Mouse (Mus musculus) MEL-GATA-1-ER (cell line): ENCODE results near the gene Sct.
"Not testable (repeated sequence)": the region's sequence is repeated elsewhere in the genome, so short reads cannot be mapped to it uniquely, and the experiment has no call there.

Experiments used
- DNase-seq: peaks from one replicate; pipeline ENCODE4 v3.0.0-alpha.2; 2012; ENCODE audit warnings: low read depth; ENCODE audit errors: extremely low read depth

The Sct gene

DNA sequence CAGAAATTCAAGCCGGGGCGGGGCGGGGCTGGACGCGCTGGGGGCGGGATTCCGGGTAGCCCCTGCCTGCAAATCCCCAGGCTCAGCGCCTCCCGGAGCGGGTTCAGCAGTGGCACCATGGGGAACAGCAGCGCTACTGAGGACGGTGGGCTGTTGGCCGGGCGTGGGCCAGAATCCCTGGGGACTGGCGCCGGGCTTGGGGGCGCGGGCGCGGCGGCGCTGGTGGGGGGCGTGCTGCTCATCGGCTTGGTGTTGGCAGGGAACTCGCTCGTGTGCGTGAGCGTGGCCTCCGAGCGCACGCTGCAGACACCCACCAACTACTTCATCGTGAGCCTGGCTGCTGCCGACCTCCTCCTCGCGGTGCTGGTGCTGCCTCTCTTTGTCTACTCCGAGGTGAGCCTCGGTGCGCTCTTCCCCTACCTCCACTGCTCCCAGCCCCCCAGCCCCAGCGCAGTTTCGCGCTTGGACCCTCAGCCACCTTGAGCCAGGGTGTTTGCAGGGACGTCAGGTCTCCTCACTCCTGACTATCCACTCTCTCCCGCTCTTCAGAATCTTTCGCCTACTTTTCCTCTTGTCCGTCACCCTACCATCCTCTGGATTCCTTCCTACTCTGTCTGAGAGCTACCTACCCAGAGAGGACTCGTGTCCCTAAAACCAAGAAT is 13.1 kb upstream of the Sct start, which contains the start of gene Drd4:
Drd4 (plus strand) TSS at position 86 of the 662 bp plus-strand sequence.
- no peak for DNase-seq

- no peak for DNase-seq
These were observed 9.1 kb upstream of the Sct start for GRCm38 (mm10) chr7:141288042-141288441.

GRCm38 (mm10) chr7:141282756-141283155 is 3.8 kb upstream of the Sct start:
- DNase-seq: no peak

GRCm38 (mm10) chr7:141281442-141281841 is 2.5 kb upstream of the Sct start:
- no peak for DNase-seq

GRCm38 (mm10) chr7:141277701-141278678 is 943 bp downstream of the Sct start:
- DNase-seq: no peak

DNA sequence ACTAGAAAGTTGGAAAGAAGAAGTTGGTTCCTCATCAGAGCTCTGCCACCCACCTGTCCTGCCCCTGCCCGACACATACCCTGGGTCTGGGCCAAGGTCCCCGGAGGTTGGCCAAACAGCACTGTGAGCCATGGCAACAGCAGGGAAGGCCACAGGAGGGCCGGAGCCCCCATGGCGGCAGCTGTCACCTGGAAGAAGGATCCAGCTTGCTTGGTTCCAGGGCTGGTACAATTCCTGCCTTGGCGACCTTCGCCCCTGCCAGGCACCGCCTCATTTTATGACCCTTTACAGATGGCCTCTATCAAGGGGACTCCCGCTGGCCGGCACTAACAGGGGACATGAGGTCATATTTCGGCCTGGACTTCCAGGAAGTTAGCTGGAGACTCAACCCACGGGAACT is 2.4 kb downstream of the Sct start, which contains the start of gene Cdhr5:
Cdhr5 (minus strand) TSS at position 241 of the 400 bp plus-strand sequence.
- no peak for DNase-seq

DNA sequence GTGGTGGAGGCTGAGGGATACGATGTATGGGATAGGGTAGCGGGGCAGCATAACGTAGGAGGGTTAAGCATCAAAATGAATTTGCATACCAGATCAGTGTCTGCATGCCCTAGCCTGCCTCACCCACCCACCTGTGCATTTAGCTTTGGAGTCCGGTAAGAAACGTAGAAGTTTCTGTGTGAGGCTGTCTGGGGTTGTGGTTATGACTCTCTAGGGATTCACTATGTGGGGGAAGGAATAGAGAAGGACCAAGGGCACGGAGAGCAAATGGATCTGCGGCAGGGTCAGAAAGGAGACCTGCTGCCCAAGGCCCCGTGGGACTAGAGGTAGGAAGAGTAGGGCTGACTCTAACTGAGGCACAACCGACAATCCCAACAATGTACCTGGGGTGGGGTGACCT is 3.6 kb downstream of the Sct start:
- DNase-seq: no peak

DNA sequence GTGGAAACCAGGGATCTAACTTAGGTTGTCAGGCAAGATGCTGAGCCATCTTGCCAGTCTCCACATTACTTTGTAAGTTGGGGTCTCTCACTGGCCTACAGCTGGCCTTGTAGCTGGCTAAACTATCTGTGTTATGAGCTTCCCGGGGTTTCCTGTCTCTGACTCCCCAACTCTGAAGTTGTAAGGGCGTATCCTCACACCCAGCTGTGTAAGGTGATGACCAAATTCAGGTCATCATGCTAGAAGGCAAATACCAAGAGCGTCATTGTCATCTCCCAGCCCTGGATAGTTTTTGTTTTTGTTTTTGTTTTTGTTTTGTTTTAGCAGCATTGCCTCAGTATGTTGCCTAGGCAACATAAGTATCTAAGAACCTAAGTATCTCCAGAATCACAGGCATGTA is 8.3 kb downstream of the Sct start:
- no peak for DNase-seq

DNA sequence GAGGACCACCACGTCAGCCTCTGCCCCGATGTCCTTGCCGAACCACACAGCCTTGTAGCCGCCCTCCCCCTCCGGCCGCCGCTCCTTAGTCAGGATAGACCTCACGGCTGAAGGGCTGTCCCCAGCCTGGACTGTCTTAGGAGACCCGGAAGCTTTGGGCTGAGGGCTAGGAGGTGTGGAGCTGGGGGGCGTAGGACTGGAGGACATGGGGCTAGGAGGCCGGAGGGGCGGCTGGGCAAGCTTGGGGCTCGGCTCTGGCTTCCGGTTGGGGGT is 9.7 kb downstream of the Sct start:
- no peak for DNase-seq

DNA sequence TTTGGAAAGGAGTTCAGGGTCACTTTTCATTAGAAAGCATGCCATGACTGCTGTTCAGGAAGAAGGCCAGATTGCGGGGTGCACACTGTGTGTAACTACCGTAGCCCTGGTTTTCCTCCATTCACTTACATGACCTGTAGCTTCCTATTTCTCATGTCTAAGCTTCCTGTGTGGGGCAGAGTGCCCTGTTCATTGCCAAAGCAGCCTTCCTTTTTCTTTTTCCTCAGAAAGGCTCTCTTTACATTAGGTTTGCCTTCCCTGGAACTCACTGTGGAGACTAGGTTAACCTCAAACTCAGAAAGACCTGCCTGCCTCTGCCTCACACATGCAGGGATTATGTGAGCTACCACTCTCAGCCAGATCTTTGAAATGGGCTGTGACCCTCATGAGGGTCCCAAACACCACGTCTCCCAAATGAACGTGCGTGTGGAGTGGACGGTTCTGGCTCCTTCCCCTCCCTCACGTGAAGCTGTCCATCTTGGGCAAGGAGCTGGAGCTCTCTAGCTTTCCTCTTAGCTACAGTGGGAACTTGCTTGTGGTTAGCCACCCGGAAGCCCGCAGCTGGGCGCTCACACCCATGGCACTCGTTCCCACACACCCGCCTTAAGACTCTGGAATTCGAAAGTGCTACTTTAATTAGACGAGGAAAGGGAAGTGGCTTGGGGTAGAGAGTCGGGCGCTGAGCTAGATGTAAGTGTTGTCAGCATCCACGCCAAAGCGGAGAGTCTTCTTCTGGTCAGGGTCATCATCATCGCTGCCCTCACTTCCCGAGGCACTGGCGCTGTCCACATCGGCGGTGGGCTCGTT is 10.3 kb downstream of the Sct start:
- DNase-seq: no peak

GRCm38 (mm10) chr7:141265739-141266561 is 13.0 kb downstream of the Sct start, which contains the start of gene Irf7:
Gene Irf7 (minus strand): TSS chr7:141266481.
- DNase-seq: peak; percentile 40

DNA sequence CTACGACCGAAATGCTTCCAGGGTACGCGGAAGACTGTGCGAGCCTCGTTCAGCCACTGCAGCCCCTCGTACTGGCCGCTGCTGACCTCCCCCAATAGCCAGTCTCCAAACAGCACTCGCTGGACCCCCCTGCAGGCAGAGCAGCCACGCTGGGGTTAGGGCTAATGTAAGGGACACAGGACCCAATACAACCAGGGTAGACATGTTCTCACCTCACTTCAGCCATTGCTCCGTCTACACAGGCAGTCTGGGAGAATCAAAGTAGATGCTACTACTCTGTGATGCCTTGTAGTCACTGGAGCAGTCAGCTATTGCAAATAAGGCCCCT is 13.6 kb downstream of the Sct start:
- DNase-seq: no peak

DNA sequence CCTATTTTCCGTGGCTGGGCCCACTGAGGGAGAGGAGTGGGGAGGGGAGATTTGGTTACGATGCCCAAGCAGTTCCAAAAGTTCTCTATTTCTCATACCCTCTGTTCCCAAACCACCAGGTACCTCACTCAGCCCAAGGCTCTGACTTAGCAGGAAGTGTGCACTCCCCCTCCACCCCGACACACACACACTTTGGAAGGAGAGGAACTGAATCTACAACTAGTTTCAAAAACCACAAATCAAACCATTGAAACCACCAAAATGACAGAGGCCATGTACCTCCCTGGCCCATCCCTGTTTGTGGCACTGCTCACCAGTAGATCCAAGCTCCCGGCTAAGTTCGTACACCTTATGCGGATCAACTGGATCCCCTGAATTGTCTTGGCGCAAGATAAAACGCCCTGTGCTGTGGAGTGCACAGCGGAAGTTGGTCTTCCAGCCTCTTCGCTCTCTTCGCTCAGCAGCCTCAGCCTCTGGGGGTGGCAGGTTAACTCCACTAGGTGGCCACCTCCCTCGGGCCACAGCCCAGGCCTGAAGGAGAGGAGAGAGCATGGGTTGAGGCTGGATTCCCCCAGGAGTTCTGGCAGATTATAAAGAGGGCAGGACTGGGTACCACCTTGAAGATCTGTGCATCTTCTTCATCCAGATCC is 14.0 kb downstream of the Sct start:
- no peak for DNase-seq

DNA sequence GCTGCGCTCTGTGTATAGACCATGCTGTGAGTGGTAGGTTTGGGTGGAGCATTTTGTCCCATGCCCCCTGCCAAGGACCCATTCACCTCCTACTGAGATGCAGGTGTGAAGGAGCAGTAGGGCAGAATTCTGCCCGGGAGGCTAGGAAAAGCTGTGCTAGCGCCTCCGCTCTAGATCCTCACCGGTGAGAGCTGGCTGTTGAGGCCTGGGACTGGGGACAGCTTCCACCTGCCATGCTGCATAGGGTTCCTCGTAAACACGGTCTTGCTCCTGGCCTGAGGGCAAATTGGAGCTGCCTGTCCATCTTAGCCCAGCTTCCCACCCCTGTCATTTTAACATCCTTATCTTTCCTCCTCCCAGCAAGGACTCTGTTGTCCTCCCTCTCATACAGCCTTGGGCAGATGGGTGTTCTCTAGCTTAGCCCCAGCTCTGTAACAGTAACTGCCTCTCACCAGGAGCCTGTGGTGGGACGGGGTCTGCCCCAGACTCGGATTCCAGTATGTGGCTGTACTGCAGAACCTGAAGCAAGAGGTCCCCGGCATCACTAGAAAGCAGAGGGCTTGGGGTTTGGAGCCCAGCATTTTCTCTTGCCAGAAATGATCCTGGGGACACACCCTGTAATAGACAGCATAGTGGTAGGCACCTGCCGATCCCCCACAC is 14.8 kb downstream of the Sct start:
- no peak for DNase-seq

- no peak for DNase-seq
These were observed 15.3 kb downstream of the Sct start for GRCm38 (mm10) chr7:141263640-141264039.

- no peak for DNase-seq
These were observed 17.5 kb downstream of the Sct start for GRCm38 (mm10) chr7:141261480-141261879.

DNA sequence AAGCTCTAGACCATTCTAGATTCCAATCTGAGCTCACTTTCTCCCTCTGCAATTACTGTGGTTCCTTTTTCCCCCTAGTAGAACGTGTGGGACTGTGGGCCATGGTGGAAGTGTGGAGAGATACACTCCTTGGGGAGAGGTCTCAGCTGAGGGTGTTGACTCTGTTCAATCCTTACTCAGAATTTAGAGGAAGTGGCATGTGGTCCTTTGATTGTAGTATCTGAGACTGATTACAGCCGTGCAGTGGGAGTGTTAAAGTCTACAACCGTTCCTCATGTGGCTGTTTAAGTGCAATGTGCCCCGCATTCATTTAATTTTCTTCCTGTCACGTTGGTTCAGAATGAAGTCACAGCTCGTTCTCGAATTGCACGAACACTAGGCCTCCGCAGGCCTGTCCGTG is 22.8 kb downstream of the Sct start:
- peak; percentile 39 for DNase-seq

DNA sequence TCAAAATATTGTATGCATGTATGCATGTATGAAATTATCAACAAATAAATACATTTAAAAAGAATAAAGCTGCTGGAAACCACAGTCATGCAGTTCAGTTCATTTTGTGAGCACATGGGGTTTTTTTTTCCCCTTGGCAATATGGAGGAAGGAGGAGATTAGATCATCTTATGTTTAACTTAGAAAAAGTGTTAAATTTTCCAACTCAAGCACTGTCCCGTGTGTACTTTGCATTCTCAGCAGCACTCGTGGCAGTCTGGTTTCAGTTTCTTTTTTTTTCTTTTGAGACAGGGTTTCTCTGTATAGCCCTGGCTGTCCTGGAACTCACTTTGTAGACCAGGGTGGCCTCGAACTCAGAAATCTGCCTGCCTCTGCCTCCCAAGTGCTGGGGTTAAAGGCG is 28.4 kb downstream of the Sct start:
- not testable (repeated sequence) for DNase-seq

DNA sequence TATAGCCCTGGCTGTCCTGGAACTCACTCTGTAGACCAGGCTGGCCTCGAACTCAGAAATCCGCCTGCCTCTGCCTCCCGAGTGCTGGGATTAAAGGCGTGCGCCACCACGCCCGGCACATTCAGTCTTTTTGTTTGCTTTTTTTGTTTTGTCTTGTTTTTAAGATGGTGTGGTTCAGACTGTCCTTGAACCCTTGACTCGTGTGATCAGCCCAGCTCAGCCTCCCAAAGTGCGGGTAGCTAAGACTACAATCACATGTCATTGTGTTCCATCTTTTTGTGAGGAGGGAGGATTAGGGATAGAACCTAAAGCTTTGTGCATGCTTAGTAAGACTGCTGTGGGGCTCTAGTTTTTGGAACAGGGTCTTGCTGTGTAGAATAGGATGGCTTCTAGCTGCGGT is 47.4 kb downstream of the Sct start:
- no peak for DNase-seq

DNA sequence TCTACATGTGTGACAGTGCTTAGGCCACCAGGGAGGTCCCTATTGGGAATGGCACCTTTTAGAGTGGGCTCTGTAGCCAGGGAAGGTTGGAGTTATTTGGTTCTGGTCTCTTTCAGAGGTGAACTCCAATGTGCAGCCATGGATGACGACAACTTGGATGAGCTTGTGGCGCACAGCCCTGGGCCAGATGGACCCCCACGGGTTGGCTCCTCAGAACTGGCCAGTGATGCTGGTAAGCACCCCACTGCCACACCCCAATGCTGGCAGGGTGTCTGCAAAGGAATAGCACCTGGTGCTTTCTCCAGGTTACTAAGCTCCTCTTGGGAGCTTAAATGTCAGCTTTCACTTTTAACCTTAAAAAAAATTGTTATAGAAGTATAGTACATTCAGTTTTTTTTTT is 47.8 kb downstream of the Sct start:
- no peak for DNase-seq
